Mouse (Mus musculus): ENCODE measurements around the gene Foxb1. TPM values are rescaled to one million over a fixed set of nuclear protein-coding genes. Genes with fewer than 3 reads are reported as not detected.

Gene Foxb1
- polyA plus RNA-seq (2012; rRNA removed) = not detected in 2 replicates

GRCm38 (mm10) chr9:69760371-69761301 lies at the start of gene Foxb1:
Gene Foxb1 (minus strand): TSS chr9:69760940.

Other genes starting within 250 kb of the Foxb1 start
- 25.3 and 27.8 TPM in 2 replicates for gene Bnip2, start 228.5 kb upstream of the Foxb1 start, polyA plus RNA-seq (2012; rRNA removed)

All from ovary, adult 2 months (tissue).